Mouse (Mus musculus) embryonic facial prominence, embryonic 12.5 days (tissue): Measurements from ENCODE around the gene Mindy2. TPM values are rescaled to one million over a fixed set of nuclear protein-coding genes. Genes with fewer than 3 reads are reported as not detected.

Experiments
- ATAC-seq: fragments of 200-750 bp; cut with Nextera tagmentation; 2 replicates; pipeline ENCODE4 v1.8.0; 2017; ENCODE audit not compliant: insufficient number of reproducible peaks, insufficient read depth, low FRiP score, low TSS enrichment
- H3K27ac ChIP-seq: fragments of 300-500 bp; sonication (generic); 2 replicates; pipeline ENCODE4 v1.5.1; 2016; ENCODE audit warnings: mild to moderate bottlenecking
- H3K27me3 ChIP-seq: fragments of 300-500 bp; sonication (generic); 2 replicates; pipeline ENCODE4 v1.6.1; 2016; ENCODE audit warnings: mild to moderate bottlenecking, moderate library complexity
- H3K36me3 ChIP-seq: fragments of 300-500 bp; sonication (generic); 2 replicates; pipeline ENCODE4 v1.6.1; 2016; ENCODE audit warnings: mild to moderate bottlenecking
- H3K4me1 ChIP-seq: fragments of 300-500 bp; sonication (generic); 2 replicates; pipeline ENCODE4 v1.6.1; 2016
- H3K4me2 ChIP-seq: fragments of 300-500 bp; sonication (generic); replicated peaks from 2 replicates; pipeline ENCODE4 v1.6.1; 2016; ENCODE audit warnings: mild to moderate bottlenecking, moderate library complexity
- H3K4me3 ChIP-seq: fragments of 300-500 bp; sonication (generic); 2 replicates; pipeline ENCODE4 v1.5.1; 2016; ENCODE audit warnings: mild to moderate bottlenecking
- H3K9ac ChIP-seq: fragments of 300-500 bp; sonication (generic); 2 replicates; pipeline ENCODE4 v1.6.1; 2016; ENCODE audit warnings: mild to moderate bottlenecking, moderate library complexity
- H3K9me3 ChIP-seq: fragments of 300-500 bp; sonication (generic); 2 replicates; pipeline ENCODE4 v1.6.1; 2016; ENCODE audit warnings: mild to moderate bottlenecking, moderate library complexity
- WGBS: fragments of 180-500 bp; shearing (Covaris S2); methylation state at CpG from one replicate; pipeline ENCODE4 v1.1.7; 2016; 5-methylcytosine and 5-hydroxymethylcytosine counted together
- polyA plus RNA-seq: library from polyadenylated mRNA; unstranded; fragments of >200 nt; fragmentation: Nextera tagmentation; extraction: Ambion mirVana; gene quantifications from 2 replicates; pipeline ENCODE4 v1.2.1, GENCODE M21; 2016

Mindy2 gene
- polyA plus RNA-seq, 1 experiment from 2014 or later, result 16.0 TPM

DNA sequence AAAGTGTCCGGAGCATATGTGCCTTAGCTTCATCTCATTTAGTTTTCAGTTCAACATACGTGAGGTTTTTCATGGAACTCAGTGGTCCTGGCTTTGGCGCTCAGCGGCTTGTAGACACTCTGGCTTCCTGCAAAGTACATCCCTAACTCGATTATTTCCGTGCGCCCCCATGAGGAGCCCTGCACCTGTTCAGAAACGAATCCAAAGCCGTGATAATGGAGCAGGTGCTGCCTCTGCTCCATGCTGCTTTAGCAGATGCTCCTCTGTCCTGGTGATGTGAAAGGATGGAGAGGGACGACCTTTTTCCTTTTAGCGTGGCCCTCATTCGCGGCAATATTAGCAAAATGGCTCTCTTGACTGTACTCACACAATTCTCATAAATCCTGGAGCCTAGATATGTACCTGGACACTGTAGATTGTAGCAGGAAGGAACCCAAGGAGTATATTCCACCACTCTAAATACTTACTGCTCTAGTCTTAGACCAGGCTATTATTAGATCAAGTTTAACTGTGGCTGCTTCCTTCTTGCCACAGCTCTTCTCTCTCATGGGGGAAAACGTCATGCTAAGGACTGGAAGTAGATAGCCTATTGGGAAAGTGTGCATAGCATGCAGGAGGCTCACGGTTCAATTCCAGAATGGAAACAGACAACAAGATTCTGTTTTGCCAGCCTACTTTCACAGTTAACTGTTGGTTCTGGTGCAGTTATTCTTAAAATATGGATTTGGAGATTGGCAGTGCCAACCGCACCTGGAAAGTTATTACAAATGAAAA lies 8.6 kb upstream of the Mindy2 start:
- 0 out of 2 replicates have a peak, but pooled peaks cover 2% of the 10 kb centered on the region for H3K9me3 ChIP-seq
- H3K27ac ChIP-seq, result no peak overlapping the region
- H3K4me2 ChIP-seq, result no peak overlapping the region
- ATAC-seq, result no peak
- no peaks in the 10 kb centered on the region for H3K36me3 ChIP-seq
- H3K9ac ChIP-seq, result no peak overlapping the region
- 70% methylated on average over 16 of the region's 16 CpGs for WGBS
- H3K4me3 ChIP-seq, result no peak overlapping the region
- H3K4me1 ChIP-seq, result no peaks in the 10 kb centered on the region
- H3K27me3 ChIP-seq, result no peaks in the 10 kb centered on the region

DNA sequence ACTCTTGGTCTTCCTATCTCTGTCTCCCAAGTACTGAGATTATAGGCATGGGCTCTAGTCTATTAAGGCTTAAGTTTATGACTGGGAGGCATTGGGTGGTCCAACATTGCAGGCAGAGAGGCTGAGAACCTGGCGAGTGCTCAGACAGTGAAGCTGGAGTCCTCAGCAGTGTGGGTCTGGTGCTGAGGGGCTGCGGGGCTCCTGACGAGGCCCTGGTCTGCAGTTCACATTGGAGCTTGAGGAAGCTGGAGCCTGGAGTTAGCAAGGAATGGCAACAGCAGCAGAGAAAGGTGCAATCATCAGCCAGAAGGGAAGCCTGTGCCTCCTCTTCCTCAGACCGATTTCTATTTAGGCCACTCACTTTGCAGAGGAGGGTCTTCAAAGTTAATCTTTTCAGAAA lies 7.9 kb upstream of the Mindy2 start:
- H3K4me3 ChIP-seq, result no peak overlapping the region
- 0 out of 2 replicates have a peak, but pooled peaks cover 2% of the 10 kb centered on the region for H3K9me3 ChIP-seq
- H3K4me1 ChIP-seq, result no peaks in the 10 kb centered on the region
- no peak overlapping the region for H3K27ac ChIP-seq
- WGBS, result 82% methylated on average over 4 of the region's 4 CpGs
- H3K4me2 ChIP-seq, result no peak overlapping the region
- no peaks in the 10 kb centered on the region for H3K36me3 ChIP-seq
- no peaks in the 10 kb centered on the region for H3K27me3 ChIP-seq
- no peak for ATAC-seq
- H3K9ac ChIP-seq, result no peak overlapping the region

DNA sequence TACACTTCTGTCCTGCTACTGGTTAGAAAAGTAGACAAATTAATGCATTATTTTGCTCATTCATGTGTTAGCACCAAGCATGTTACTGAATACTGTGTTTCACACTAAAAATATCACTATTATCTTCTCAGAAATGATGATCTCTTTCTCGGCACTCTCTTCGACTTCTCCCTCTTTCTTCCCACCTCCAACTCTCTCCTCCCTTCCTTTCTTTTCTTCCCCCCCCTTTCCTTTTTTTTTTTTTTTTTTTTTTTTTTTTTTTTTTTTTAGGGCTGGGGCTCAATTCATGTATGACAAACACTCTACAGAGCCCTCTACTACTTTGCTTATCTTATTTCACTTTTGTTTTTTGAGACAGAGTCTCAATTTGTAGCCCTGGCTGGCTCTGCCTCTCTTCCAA lies 1.3 kb upstream of the Mindy2 start:
- H3K27ac ChIP-seq, result no peak overlapping the region
- no peaks in the 10 kb centered on the region for H3K9me3 ChIP-seq
- H3K4me3 ChIP-seq, result no peak overlapping the region
- H3K9ac ChIP-seq, result no peak overlapping the region
- 66% methylated on average over 2 of the region's 2 CpGs for WGBS
- ATAC-seq, result no peak
- no peak overlapping the region for H3K4me2 ChIP-seq
- H3K36me3 ChIP-seq, result no peaks in the 10 kb centered on the region
- H3K4me1 ChIP-seq, result 0 out of 2 replicates have a peak, but pooled peaks cover 4% of the 10 kb centered on the region
- H3K27me3 ChIP-seq, result no peaks in the 10 kb centered on the region

DNA sequence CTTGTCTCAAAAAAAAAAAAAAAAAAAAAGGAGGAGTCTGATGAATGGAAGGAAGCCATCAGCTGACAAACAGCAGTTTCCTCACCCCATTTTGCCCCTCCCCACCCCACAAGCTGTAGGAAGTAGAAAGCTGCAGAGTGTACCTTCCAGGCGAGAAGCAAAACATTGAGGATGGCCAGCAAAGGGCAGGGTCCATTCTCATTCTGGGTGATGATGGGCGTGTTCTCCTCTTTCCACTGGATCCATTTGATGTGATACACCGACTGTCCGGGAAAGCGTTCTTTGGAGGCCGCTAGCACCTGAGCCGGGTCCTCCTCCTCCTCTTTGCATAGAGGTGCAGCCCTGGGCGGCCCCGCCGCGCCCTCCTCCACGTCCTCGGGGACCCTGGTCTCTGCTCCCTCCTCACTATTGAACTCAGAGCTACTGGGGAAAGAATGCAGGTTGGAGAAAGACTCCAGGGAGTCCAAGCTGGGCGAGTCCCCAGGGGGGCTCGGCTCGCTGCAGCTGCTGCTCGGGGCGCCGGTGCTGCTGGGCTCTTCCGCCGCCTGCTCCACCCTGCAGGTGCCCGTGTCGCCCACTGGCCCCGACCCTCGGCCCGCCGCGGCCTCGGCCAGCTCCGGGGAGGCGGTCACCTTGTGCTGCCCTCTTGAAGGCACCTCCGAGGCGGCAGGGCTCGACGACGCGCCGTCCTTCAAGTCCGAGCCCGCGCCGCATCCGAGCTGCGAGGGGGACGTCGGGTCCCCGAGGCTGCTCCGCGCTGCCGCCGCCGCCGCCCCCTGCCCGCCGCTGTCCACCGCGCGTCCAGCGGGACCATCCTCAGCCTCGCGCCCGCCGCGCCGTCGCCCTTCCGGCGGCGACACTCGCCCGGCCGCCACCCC lies 605 bp downstream of the Mindy2 start, which contains the start of gene Gm10642:
Gene Gm10642 (plus strand): TSS at position 122 of the 878 bp plus-strand sequence.
- Histone ChIP-seq H3K9me3 (no peaks in the 10 kb centered on the region), H3K4me1 (0 out of 2 replicates have a peak, but pooled peaks cover 4% of the 10 kb centered on the region), H3K4me3 (peak within 1 kb of the TSS; percentile 86), H3K27me3 (no peaks in the 10 kb centered on the region), H3K9ac (peak within 1 kb of the TSS; percentile 77), H3K36me3 (no peaks in the 10 kb centered on the region), H3K27ac (peak within 1 kb of the TSS; percentile 92), H3K4me2 (peak within 1 kb of the TSS; percentile 95)
- ATAC-seq, result peak; percentile 70
- under 1% methylated on average over 61 of the region's 72 CpGs for WGBS

DNA sequence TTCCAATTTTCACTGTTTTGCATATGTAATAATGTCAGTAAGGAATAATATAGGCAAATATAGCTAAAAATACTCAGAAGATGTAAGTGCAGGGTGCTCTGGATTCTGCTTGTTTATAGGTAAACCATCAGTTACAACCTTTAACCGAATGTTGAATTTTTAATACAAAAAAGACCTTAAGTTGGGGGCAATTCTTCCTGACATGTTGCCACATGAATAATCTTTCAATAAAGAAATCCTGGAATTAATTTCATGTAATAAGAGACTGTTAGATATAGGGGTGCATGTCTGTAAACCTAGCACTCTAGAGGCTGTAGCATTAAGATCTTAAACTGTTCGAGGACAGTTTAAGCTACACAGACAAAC lies 1.2 kb downstream of the Mindy2 start:
- Histone ChIP-seq H3K27me3 (no peaks in the 10 kb centered on the region), H3K27ac (no peak overlapping the region), H3K4me1 (0 out of 2 replicates have a peak, but pooled peaks cover 4% of the 10 kb centered on the region), H3K36me3 (no peaks in the 10 kb centered on the region), H3K9me3 (no peaks in the 10 kb centered on the region), H3K4me3 (peak overlapping the region; percentile 86), H3K9ac (no peak overlapping the region), H3K4me2 (peak overlapping the region; percentile 95)
- 39% methylated on average over 2 of the region's 2 CpGs for WGBS
- no peak for ATAC-seq

DNA sequence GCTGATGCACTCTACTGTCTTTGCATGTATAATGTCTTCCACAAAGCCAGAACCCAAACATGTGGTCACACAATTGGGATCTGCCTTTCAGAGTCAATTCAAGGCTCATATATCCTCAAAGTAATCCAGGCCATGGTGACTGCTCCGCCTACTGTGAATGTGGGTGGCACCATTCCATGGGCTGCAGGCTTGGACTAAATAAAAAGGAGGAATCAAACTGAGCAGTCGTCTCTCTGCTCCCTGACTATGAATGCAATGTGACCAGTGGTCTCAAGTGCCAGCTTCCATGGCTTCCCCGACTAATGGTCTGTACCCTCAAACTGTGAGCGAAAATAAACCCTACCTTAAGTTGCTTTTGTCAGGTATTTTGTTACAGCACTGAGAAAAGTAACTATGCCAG lies 2.5 kb downstream of the Mindy2 start:
- Histone ChIP-seq H3K36me3 (no peaks in the 10 kb centered on the region), H3K4me1 (0 out of 2 replicates have a peak, but pooled peaks cover 4% of the 10 kb centered on the region), H3K4me2 (0 out of 2 replicates have a peak overlapping the region, but pooled peaks have one; percentile 11), H3K27ac (no peak overlapping the region), H3K4me3 (no peak overlapping the region), H3K9me3 (no peaks in the 10 kb centered on the region), H3K27me3 (no peaks in the 10 kb centered on the region), H3K9ac (no peak overlapping the region)
- WGBS, result 76% methylated on average over 4 of the region's 4 CpGs
- ATAC-seq, result no peak

DNA sequence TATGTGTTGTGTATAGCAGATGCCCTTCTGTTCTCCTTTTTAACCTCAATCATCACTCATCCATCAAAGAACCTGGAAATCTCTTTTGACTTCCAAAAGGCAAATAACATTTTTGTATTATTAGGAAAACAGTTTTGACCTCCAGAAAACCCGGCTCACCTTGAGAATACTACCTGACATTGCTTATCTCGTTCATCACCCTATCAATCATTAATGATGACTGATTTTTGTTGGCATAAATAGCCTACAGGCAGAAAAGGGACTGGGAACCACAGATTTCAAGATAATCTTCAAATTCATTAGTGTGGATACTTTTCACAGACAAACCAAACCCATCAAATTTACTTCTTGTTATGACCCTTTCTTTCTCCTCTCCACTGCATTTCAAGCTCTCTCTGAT lies 3.1 kb downstream of the Mindy2 start:
- no peak for ATAC-seq
- H3K36me3 ChIP-seq, result no peaks in the 10 kb centered on the region
- no peak overlapping the region for H3K27ac ChIP-seq
- no peaks in the 10 kb centered on the region for H3K27me3 ChIP-seq
- H3K4me2 ChIP-seq, result no peak overlapping the region
- 88% methylated on average over 2 of the region's 2 CpGs for WGBS
- H3K4me1 ChIP-seq, result 0 out of 2 replicates have a peak, but pooled peaks cover 4% of the 10 kb centered on the region
- no peak overlapping the region for H3K4me3 ChIP-seq
- no peak overlapping the region for H3K9ac ChIP-seq
- no peaks in the 10 kb centered on the region for H3K9me3 ChIP-seq

DNA sequence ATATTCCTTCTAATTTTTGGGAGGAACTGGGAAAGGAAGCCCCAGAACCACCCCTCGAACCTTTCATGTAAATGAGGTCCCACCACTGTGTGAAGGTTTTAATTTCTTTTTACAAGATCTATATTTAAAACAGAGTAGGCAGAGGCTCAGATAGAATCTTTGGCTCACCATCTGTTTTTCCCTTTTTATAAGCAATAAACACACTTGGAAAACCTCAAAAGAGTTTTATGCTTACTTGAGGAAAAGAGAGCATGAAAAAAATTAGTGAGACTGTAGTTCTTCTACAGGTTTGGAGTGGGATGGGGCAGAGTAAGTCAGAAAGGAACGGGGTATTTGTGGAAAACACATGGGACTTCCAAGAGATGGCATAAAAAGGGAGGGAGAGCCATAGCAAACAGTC lies 4.8 kb downstream of the Mindy2 start:
- H3K27ac ChIP-seq, result no peak overlapping the region
- no peak overlapping the region for H3K4me2 ChIP-seq
- H3K36me3 ChIP-seq, result no peaks in the 10 kb centered on the region
- no peaks in the 10 kb centered on the region for H3K27me3 ChIP-seq
- H3K9ac ChIP-seq, result no peak overlapping the region
- WGBS, result 74% methylated on average over 2 of the region's 2 CpGs
- H3K4me3 ChIP-seq, result no peak overlapping the region
- 0 out of 2 replicates have a peak, but pooled peaks cover 4% of the 10 kb centered on the region for H3K4me1 ChIP-seq
- no peak for ATAC-seq
- no peaks in the 10 kb centered on the region for H3K9me3 ChIP-seq

DNA sequence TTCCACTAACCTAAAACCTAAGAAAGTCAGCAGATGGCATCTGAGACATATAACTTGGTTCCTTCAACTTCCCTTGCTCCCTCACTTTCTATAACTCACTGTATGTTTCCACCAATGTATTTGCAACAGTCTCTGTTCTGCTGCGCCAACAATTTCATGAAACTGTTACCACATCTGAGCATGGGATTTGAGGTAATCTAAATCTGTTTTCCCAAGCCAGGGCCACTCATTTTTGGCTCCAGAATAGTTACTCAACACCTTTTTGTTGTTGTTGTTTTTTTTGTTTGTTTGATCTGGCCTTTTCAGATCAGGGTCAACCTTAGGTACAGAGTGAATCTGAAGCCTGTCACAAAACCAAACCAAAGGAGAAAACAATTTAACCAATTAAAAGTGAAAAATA lies 6.0 kb downstream of the Mindy2 start:
- Histone ChIP-seq H3K27ac (no peak overlapping the region), H3K9ac (no peak overlapping the region)

DNA sequence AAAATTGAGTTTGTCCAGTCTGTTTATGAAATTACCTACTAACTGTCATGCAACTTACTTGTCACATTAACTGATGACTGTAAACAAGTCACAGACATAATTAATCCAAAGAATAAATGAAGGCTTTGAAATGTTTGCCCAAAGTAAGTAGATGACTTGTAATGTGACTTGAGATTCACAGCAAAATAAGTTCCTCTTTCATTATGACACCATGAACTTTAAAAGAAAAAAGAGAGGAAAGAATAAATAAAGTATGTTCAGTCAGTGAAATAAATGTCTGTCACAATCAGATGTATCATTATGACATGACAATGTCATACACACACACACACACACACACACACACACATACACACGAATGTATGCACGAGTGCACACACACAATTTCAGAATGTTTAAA lies 6.7 kb downstream of the Mindy2 start:
- Histone ChIP-seq H3K36me3 (no peaks in the 10 kb centered on the region), H3K27me3 (no peaks in the 10 kb centered on the region), H3K9ac (no peak overlapping the region), H3K4me3 (no peak overlapping the region), H3K4me1 (0 out of 2 replicates have a peak, but pooled peaks cover 4% of the 10 kb centered on the region), H3K4me2 (no peak overlapping the region), H3K27ac (no peak overlapping the region), H3K9me3 (no peaks in the 10 kb centered on the region)
- no peak for ATAC-seq
- WGBS, result 82% methylated on average over 2 of the region's 2 CpGs

More for the DNA sequence above, 6.0 kb downstream of the Mindy2 start:
- 0 out of 2 replicates have a peak, but pooled peaks cover 4% of the 10 kb centered on the region for H3K4me1 ChIP-seq
- 88% methylated on average over 1 of the region's 1 CpGs for WGBS
- no peak overlapping the region for H3K4me3 ChIP-seq
- H3K9me3 ChIP-seq, result no peaks in the 10 kb centered on the region
- no peak overlapping the region for H3K4me2 ChIP-seq
- no peaks in the 10 kb centered on the region for H3K27me3 ChIP-seq
- no peaks in the 10 kb centered on the region for H3K36me3 ChIP-seq
- ATAC-seq, result no peak

DNA sequence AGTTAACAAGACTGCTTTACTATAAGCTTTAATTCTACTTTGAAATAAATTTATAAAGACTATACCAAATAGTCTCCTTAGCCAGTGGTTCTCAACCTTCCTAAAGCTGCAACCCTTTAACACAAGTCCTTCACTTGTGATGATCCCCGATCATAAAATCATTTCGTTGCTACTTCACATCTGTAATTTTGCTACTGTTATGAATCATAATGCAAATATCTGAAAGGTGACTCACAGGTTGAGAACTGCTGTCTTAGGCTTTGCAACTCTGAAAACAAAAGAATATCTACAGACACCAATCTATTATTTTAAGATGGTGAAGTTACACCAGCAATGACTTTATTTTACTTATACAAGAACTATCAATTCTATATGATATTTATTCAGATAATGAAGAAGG lies 20.2 kb downstream of the Mindy2 start:
- Histone ChIP-seq H3K27ac (no peak overlapping the region), H3K9ac (no peak overlapping the region), H3K9me3 (no peaks in the 10 kb centered on the region), H3K36me3 (no peaks in the 10 kb centered on the region), H3K27me3 (no peaks in the 10 kb centered on the region), H3K4me2 (no peak overlapping the region), H3K4me3 (no peak overlapping the region), H3K4me1 (no peaks in the 10 kb centered on the region)
- 89% methylated on average over 2 of the region's 2 CpGs for WGBS
- no peak for ATAC-seq
